Mouse (Mus musculus) retina, embryonic 14.5 days (tissue): ENCODE measurements around the gene Gm3415.
A peak's percentile ranks its signal among the peaks of the same experiment; 100 is the strongest.
"Not testable (repeated sequence)": the region's sequence is repeated elsewhere in the genome, so short reads cannot be mapped to it uniquely, and the experiment has no call there.

Experiments
- DNase-seq: peaks from one replicate; pipeline ENCODE4 v3.0.0-alpha.2; 2015; ENCODE audit warnings: low spot score

The Gm3415 gene

DNA sequence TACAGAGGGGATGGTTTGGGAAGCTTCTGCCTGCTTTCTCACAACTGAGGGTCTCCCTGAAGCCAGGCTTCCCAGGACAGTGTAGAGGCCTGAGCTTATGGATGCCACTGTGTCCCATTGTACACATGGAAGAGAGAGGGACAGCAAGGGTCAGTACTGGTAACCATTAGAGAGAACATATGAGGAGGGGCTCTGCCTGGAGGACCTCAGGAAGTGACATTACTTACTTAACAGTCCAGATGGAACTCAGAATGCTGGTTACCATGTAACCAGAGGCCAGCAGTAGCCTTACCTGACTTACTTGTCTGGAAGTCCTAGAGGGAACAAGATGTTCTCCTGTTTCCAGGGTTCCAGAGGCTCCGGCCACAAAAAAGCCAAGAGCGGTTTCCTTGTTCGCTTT lies at the start of gene Gm3415:
TSS of gene Gm3415 (plus strand) at position 301 of the 400 bp plus-strand sequence.
- not testable (repeated sequence) for DNase-seq

DNA sequence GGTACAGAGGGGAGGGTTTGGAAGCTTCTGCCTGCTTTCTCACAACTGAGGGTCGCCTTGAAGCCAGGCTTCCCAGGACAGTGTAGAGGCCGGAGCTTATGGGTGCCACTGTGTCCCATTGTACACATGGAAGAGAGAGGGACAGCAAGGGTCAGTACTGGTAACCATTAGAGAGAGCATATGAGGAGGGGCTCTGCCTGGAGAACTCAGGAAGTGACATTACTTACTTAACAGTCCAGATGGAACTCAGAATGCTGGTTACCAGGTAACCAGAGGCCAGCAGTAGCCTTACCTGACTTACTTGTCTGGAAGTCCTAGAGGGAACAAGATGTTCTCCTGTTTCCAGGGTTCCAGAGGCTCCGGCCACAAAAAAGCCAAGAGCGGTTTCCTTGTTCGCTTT lies 42.1 kb upstream of the Gm3415 start, which contains the start of gene Gm3402:
TSS of gene Gm3402 (plus strand) at position 301 of the 400 bp plus-strand sequence.
- DNase-seq = not testable (repeated sequence)

DNA sequence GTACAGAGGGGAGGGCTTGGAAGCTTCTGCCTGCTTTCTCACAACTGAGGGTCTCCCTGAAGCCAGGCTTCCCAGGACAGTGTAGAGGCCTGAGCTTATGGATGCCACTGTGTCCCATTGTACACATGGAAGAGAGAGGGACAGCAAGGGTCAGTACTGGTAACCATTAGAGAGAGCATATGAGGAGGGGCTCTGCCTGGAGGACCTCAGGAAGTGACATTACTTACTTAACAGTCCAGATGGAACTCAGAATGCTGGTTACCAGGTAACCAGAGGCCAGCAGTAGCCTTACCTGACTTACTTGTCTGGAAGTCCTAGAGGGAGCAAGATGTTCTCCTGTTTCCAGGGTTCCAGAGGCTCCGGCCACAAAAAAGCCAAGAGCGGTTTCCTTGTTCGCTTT lies 30.4 kb upstream of the Gm3415 start, which contains the start of gene Gm3404:
TSS of gene Gm3404 (plus strand) at position 301 of the 400 bp plus-strand sequence.
- not testable (repeated sequence) for DNase-seq

GRCm38 (mm10) chr5:146537347-146537746 lies 18.6 kb upstream of the Gm3415 start, which contains the start of gene Gm3409:
Gene Gm3409 (plus strand): TSS chr5:146537647.
- DNase-seq = not testable (repeated sequence)

GRCm38 (mm10) chr5:146564259-146564658 lies 8.3 kb downstream of the Gm3415 start:
- no peak for DNase-seq

- peak; percentile 52 for DNase-seq
Measured at GRCm38 (mm10) chr5:146567054-146567453, 11.1 kb downstream of the Gm3415 start.

DNA sequence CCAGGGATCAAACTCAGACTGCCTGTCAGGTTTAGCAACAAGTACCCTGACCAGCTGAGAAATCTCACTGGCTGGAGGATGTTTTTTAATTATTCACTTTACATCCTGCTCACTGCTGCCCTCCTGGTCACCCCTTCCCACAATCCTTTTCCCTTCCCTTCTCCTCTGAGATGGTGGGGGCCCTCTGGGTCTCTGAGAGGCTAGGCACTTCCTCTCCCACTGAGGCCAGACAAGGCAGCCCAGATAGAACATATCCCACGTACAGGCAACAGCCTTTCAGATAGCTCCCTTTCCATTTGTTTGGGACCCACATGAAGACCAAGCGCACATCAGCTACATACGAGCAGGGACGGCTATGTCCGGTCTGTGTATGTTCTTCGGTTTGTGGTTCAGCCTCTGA lies 14.2 kb downstream of the Gm3415 start:
- DNase-seq = not testable (repeated sequence)

- DNase-seq = not testable (repeated sequence)
Measured at GRCm38 (mm10) chr5:146571830-146572734, 16.1 kb downstream of the Gm3415 start.

GRCm38 (mm10) chr5:146572735-146573042 lies 16.8 kb downstream of the Gm3415 start:
- DNase-seq = not testable (repeated sequence)

GRCm38 (mm10) chr5:146576668-146577067 lies 20.7 kb downstream of the Gm3415 start:
- DNase-seq = no peak

- peak; percentile 35 for DNase-seq
Measured at GRCm38 (mm10) chr5:146584156-146584477, 28.2 kb downstream of the Gm3415 start.

DNA sequence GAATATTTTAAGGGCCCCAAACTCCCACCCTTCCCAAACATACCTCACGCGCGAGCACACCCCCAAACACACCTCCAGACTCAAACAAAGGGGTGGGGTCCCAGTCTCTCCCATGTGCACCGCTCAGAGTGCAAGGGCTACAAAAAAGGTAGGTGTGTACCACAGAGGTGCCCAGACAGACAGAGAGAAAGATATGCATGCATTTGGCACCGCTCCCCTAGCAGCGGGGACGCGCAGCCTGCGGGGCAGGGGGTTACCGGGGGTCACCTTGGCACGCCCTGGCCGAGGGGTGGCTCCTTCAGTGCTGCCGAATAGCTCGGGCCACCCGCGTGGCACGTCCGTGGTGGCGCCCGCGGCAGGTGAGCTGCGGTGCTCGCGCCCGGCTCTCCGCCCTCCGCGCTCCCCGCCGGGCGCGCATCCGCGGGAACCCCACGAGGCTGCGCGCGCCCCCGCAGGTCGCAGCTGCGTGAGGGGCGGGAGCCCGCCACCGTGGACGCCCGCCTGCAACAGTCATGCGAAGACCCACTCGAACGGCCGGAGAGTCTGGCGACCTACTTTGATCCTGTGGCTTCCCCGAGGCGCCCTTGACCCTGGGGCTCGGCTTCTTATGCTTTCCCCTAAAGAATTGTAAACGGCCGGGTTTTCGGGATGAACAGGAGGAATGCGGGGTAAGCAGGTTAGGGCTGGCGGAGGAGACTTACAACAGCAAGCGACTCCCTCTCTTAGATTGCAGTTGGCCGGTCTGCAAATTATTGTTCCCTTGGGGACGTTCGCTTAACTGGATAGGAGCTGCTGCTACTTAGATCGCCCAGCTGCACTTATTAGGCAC lies 28.8 kb downstream of the Gm3415 start, which contains the start of gene Gpr12:
TSS of gene Gpr12 (minus strand) at position 762 of the 829 bp plus-strand sequence.
- DNase-seq = peak; percentile 73

DNA sequence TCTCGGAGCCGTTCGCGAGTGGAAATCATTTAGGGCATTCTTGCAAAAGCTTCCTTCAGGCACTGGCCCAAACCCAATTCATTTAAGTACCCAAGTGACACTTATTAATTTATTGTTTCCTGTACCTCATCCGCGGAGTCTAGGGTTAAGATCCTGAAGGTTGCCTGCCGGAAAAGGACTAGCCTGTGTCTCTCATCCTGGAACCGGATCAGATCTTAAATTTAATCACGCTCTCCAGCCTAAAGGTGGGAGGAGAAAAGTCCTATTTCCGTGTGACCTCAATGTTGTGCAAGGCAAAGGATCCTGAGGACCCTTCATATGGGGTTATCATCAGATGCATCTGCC lies 29.3 kb downstream of the Gm3415 start:
- no peak for DNase-seq

DNA sequence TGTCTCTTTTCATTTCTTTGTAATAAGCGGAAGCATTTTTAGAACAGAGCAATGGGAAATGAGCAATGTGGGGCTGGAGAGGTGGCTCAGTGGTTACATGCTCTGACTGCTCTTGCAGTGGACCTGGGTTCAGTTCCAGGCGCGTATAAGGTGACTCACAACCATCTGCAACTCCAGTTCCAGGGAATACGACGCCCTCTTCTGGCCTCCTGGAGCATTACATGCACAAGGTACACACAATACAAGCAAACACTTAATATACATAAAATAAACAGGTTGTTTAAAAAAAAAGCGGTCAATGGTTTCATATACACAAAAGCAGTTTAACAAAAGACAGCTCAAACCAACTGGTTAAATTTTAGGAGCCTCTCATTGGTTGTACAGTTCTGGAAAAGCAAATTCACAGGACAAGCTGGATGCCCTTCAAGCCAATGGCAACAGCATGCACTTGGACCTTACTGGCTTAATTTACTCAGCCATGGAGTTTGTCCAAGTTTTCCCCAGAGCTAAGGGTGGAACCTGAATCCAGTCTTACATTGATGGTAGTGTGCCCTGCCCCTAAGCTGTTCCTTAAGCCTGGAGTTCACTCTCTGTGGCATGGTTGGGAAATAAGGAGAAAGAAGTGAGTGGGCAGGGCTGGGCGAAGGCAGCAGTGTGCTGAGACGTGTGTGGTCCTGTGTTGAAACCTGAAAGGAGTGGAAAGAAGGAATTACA lies 30.6 kb downstream of the Gm3415 start:
- DNase-seq = no peak

- DNase-seq = no peak
Measured at GRCm38 (mm10) chr5:146590987-146591386, 35.1 kb downstream of the Gm3415 start.

- no peak for DNase-seq
Measured at GRCm38 (mm10) chr5:146591636-146592035, 35.7 kb downstream of the Gm3415 start.

- DNase-seq = peak; percentile 92
Measured at GRCm38 (mm10) chr5:146592580-146592979, 36.6 kb downstream of the Gm3415 start.

- DNase-seq = no peak
Measured at GRCm38 (mm10) chr5:146596612-146597502, 40.9 kb downstream of the Gm3415 start.

DNA sequence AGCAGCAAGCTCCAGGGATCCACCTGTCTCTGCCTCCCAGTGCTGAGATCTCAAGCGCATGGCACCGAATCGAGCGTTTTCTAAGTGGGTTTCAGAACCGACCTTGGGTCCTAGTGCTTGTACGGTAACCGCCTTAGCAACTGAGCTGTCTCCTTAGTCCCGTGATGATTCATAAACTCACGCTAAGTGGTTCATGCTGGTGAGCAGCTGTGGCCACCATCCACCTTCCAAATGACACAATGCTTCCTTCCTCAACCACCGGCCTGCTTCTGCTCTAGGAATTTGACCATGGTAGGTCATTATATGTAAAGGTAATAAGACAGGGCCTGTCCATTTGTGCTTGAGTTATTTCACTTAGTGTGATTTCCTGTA lies 41.6 kb downstream of the Gm3415 start:
- DNase-seq = no peak

DNA sequence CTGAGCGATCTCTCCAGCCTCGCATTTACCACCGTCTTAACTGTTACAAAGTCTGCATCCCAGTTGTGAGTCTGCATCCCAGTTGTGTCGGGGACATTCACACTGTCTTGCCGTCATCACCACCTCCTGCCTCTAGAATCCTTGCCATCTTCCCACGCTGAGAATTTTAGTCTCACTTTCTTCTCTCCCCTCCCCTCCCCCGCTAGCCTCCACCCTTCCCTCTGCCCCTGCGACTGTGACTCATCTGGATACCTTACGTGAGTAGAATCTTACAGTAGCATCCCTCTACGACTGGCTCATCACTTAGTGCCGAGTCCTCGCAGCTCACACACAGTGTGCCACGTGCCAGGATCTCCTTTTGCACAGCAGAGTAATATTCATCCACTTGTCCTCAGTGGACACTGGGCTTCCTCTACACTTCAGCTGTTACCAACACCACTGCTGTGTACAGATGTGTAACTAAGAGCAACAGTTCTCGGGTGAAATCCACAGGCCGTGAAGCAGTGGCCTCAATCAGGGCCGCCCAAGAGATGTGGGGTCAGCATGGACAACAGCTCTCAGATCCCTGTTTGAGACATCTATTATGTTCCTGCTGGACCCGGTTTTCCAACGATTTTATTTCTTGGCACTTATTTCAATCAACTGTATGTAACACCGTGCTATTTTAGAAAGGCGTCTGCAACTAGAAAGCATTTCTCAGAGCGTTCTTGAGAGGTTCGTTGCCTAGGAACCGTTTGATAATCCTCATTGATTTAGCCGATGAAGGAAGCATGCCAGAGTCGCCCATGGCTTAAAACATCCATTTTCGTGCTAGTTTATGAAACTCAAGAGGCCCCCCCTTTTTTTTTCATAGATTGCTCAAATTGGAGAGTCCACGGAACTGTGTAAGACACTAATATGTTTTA lies 42.5 kb downstream of the Gm3415 start:
- DNase-seq = no peak
